Mouse (Mus musculus) small intestine, adult 2 months (tissue): ENCODE data around the gene Rps6ka4.

ENCODE experiments used
- CTCF ChIP-seq: fragments of 200-500 bp; IDR thresholded peaks from 2 replicates; pipeline ENCODE4 v1.5.1; 2012; ENCODE audit warnings: low read depth, mild to moderate bottlenecking, control low read depth, inconsistent platforms, low read length, moderate library complexity, mixed read lengths; ENCODE audit not compliant: insufficient replicate concordance, insufficient read length; ENCODE audit errors: extremely low read depth
- POLR2A ChIP-seq: fragments of 200-500 bp; IDR thresholded peaks from 2 replicates; pipeline ENCODE4 v1.6.1; 2012; ENCODE audit warnings: low read depth, mild to moderate bottlenecking, control low read depth, inconsistent platforms, low read length, moderate library complexity

DNA sequence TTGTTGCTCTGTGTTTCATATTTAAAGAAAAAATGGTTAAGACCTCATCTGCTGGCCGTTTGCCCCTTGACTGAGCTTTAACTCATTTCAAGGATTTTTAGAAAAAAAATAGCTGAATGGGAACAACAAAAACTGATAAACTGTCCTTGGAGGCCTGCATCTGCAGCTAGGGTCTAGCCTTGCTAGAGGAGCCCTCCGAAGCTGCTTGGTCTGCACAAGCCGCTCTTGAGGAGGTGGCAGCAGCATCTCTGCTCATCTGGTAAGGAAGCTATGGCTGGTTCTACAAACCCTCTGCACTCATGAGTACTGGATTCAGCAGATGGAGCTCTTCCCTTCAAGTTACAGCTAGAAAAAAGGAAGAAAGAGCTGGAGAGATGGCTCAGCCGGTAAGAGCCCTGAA lies 37.5 kb upstream of the Rps6ka4 start:
- TF ChIP-seq POLR2A (no peak), CTCF (peak; percentile 22; the same call in 1 of the 2 replicates)
